Mouse (Mus musculus): ENCODE results near the gene Zbtb1.

- no peak for TF ChIP-seq TAL1 (conservative IDR thresholded peaks at IDR 0.05; ENCODE audit: low read depth, low read length)
- TF ChIP-seq CTCF (IDR thresholded peaks at IDR 0.05; ENCODE audit: low read depth, low read length) = no peak
- no peak for TF ChIP-seq POLR2AphosphoS5 (IDR thresholded peaks at IDR 0.05; ENCODE audit: insufficient replicate concordance, low read depth, low read length)
- no peak for TF ChIP-seq GATA1 (IDR thresholded peaks at IDR 0.05; ENCODE audit: borderline replicate concordance, low read length)
Observed at GRCm38 (mm10) chr12:76434111-76434510, 64.0 kb downstream of the Zbtb1 start.
